Mouse (Mus musculus): ENCODE data around the gene Tcf3.

DNA sequence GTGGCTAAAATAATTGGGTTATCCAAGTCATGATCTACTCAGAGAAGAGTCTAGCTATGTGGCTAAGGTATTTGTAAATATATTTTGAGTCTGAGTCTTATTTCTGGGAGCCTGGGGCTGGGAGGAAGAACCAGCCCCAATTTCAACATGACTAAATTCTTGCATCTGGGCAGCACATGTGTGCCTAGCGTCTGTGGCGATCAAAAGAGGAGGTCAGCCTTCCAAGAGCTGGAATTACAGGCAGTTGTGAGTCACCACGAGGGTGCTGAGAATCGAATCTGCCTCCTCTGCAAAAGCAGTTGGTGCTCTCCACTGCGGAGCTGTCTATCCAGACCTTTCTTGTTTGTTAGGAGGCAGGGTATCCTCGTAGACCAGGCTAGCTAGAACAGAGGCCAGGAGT is 67.7 kb downstream of the Tcf3 start:
- TF ChIP-seq CTCF (IDR thresholded peaks at IDR 0.05) (no peak), POLR2A (IDR thresholded peaks at IDR 0.05; ENCODE audit: insufficient read depth, low read depth, low read length) (no peak), EP300 (IDR thresholded peaks at IDR 0.05; ENCODE audit: insufficient read depth, low read depth, low read length) (no peak)
